Comparison of ENCODE assay signal across 16 mouse cellular contexts in the genomic region with DNA sequence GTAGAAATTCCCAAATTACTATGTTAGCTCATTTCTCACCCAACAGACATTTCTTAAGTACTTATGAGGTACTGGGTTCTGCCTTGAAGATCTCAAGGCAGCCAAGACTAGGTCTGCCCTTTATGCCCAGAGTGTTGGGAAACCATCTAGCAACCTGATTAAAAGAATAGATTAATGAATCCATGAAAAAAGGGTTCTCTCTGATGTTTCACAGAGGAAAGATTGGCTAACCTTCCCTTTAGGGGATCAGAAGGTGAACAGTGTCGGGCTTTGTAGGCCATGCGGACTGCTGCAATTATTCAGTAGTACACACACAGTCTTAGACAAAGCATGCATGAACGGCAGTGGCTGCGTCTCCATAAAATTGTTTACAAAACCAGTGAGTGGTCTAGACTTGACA.
"Had no signal": no experiment of that assay in that cellular context is flagged by ENCODE, and none has a peak within 500 bp of the region (broad histone marks: within the 10 kb centered on the region; RNA-seq: fewer than 3 reads in every experiment).

No protein-coding gene starts in this region.

- DNase-seq: heart, postnatal 10 days; heart, postnatal 14 days; heart, postnatal 36 days; heart, postnatal 4 days; kidney, adult 11 months; kidney, adult 18-20 months; kidney, adult 2 months; kidney, adult 8-10 months; kidney, adult 9 months; kidney, postnatal 10 days; kidney, postnatal 14 days; kidney, postnatal 25 days; kidney, postnatal 36 days; kidney, postnatal 4 days; layer of hippocampus, adult 9-11 months; layer of hippocampus, postnatal 36 days had no signal
